Mouse (Mus musculus) forebrain, embryonic 11.5 days (tissue): ENCODE measurements at regions not wholly inside any gene's neighbourhood (a gene's known extent, or its start where the extent isn't known, plus 50 kb on each side); places are given as distances from the start of the nearest gene placed in this dataset.

Experiments
- ATAC-seq: fragments of 200-750 bp; cut with Nextera tagmentation; replicated peaks from 2 replicates; pipeline ENCODE4 v1.8.0; 2017; ENCODE audit warnings: moderate TSS enrichment; ENCODE audit not compliant: low FRiP score
- DNase-seq: peaks from one replicate; pipeline ENCODE4 v3.0.0-alpha.2; 2017; ENCODE audit warnings: low spot score
- H3K27ac ChIP-seq: fragments of 300-500 bp; sonication (generic); 2 replicates; pipeline ENCODE4 v1.5.1; 2014; ENCODE audit warnings: low read depth, low read length
- H3K27me3 ChIP-seq: fragments of 300-500 bp; sonication (generic); 2 replicates; pipeline ENCODE4 v1.6.1; 2014; ENCODE audit warnings: mild to moderate bottlenecking, low read length, mixed read lengths; ENCODE audit not compliant: control insufficient read depth, insufficient read depth
- H3K36me3 ChIP-seq: fragments of 300-500 bp; sonication (generic); 2 replicates; pipeline ENCODE4 v1.6.1; 2014; ENCODE audit warnings: mild to moderate bottlenecking, low read length, moderate library complexity, mixed read lengths; ENCODE audit not compliant: control insufficient read depth, insufficient read depth
- H3K4me1 ChIP-seq: fragments of 300-500 bp; sonication (generic); replicated peaks from 2 replicates; pipeline ENCODE4 v1.6.1; 2014; ENCODE audit warnings: low read length, mixed read lengths; ENCODE audit not compliant: control insufficient read depth, insufficient read depth
- H3K4me2 ChIP-seq: fragments of 300-500 bp; sonication (generic); 2 replicates; pipeline ENCODE4 v1.6.1; 2014; ENCODE audit warnings: low read depth, mild to moderate bottlenecking, low read length, moderate library complexity, mixed read lengths; ENCODE audit not compliant: severe bottlenecking
- H3K4me3 ChIP-seq: fragments of 300-500 bp; sonication (generic); 2 replicates; pipeline ENCODE4 v1.5.1; 2014; ENCODE audit warnings: low read depth, low read length
- H3K9ac ChIP-seq: fragments of 300-500 bp; sonication (generic); 2 replicates; pipeline ENCODE4 v1.6.1; 2014; ENCODE audit warnings: low read length
- H3K9me3 ChIP-seq: fragments of 300-500 bp; sonication (generic); 2 replicates; pipeline ENCODE4 v1.6.1; 2016; ENCODE audit warnings: low read length, mixed read lengths; ENCODE audit not compliant: control insufficient read depth
- WGBS: fragments of 180-500 bp; shearing (Covaris S2); extraction: QIAGEN DNeasy Blood & Tissue Kit; methylation state at CpG from one replicate; pipeline ENCODE4 v1.1.7; 2014; 5-methylcytosine and 5-hydroxymethylcytosine counted together

GRCm38 (mm10) chr11:7282188-7282587 lies 68.5 kb upstream of the Igfbp3 start:
- Histone ChIP-seq H3K4me3 (no peak overlapping the region), H3K36me3 (no peaks in the 10 kb centered on the region), H3K4me2 (no peak overlapping the region), H3K27ac (no peak overlapping the region), H3K4me1 (no peaks in the 10 kb centered on the region), H3K27me3 (no peaks in the 10 kb centered on the region), H3K9me3 (no peaks in the 10 kb centered on the region), H3K9ac (no peak overlapping the region)
- no peak for DNase-seq
- no peak for ATAC-seq
- 84% methylated on average over 2 of the region's 2 CpGs for whole genome bisulfite sequencing

- 14% methylated on average over 2 of the region's 2 CpGs for WGBS
- ATAC-seq: 0 out of 2 replicates have a peak, but pooled peaks have one; percentile 55
- Histone ChIP-seq H3K4me1 (no peaks in the 10 kb centered on the region), H3K9me3 (no peaks in the 10 kb centered on the region), H3K27ac (no peak overlapping the region), H3K9ac (no peak overlapping the region), H3K4me3 (no peak overlapping the region), H3K4me2 (no peak overlapping the region), H3K36me3 (no peaks in the 10 kb centered on the region), H3K27me3 (no peaks in the 10 kb centered on the region)
- DNase-seq: no peak
These were observed 67.9 kb upstream of the Igfbp3 start for GRCm38 (mm10) chr11:7281656-7282055.

- ATAC-seq: no peak
- WGBS: 70% methylated on average over 2 of the region's 2 CpGs
- no peak overlapping the region for H3K27ac ChIP-seq
- no peak overlapping the region for H3K9ac ChIP-seq
- H3K4me3 ChIP-seq: no peak overlapping the region
- H3K9me3 ChIP-seq: no peaks in the 10 kb centered on the region
- no peaks in the 10 kb centered on the region for H3K27me3 ChIP-seq
- no peak for DNase-seq
- no peaks in the 10 kb centered on the region for H3K36me3 ChIP-seq
- H3K4me1 ChIP-seq: no peaks in the 10 kb centered on the region
- H3K4me2 ChIP-seq: no peak overlapping the region
These were observed 66.2 kb upstream of the Igfbp3 start for GRCm38 (mm10) chr11:7279891-7280290.

- ATAC-seq: no peak
- Histone ChIP-seq H3K4me2 (no peak overlapping the region), H3K4me1 (no peaks in the 10 kb centered on the region), H3K27me3 (no peaks in the 10 kb centered on the region), H3K27ac (no peak overlapping the region), H3K9me3 (no peaks in the 10 kb centered on the region), H3K4me3 (no peak overlapping the region), H3K9ac (no peak overlapping the region), H3K36me3 (no peaks in the 10 kb centered on the region)
- DNase-seq: no peak
- 48% methylated on average over 3 of the region's 3 CpGs for WGBS
These were observed 58.8 kb upstream of the Igfbp3 start for GRCm38 (mm10) chr11:7272543-7272942.

- Histone ChIP-seq H3K9ac (no peak overlapping the region), H3K27ac (no peak overlapping the region), H3K4me2 (no peak overlapping the region), H3K36me3 (no peaks in the 10 kb centered on the region), H3K27me3 (no peaks in the 10 kb centered on the region), H3K4me3 (no peak overlapping the region), H3K9me3 (no peaks in the 10 kb centered on the region), H3K4me1 (no peaks in the 10 kb centered on the region)
- ATAC-seq (no peak), DNase-seq (no peak)
- 78% methylated on average over 1 of the region's 1 CpGs for WGBS
These were observed 57.2 kb upstream of the Igfbp3 start for GRCm38 (mm10) chr11:7270916-7271315.

GRCm38 (mm10) chr11:7263971-7264370 lies 50.2 kb upstream of the Igfbp3 start:
- WGBS: 81% methylated on average over 4 of the region's 4 CpGs
- DNase-seq (no peak), ATAC-seq (no peak)
- Histone ChIP-seq H3K4me3 (no peak overlapping the region), H3K27me3 (no peaks in the 10 kb centered on the region), H3K4me1 (no peaks in the 10 kb centered on the region), H3K36me3 (no peaks in the 10 kb centered on the region), H3K9me3 (no peaks in the 10 kb centered on the region), H3K4me2 (no peak overlapping the region), H3K9ac (no peak overlapping the region), H3K27ac (no peak overlapping the region)
